Mouse (Mus musculus) kidney, adult 10 weeks (tissue): ENCODE results near the gene Plek. TPM values are rescaled to one million over a fixed set of nuclear protein-coding genes. Genes with fewer than 3 reads are reported as not detected.

Source experiments
- polyA plus RNA-seq: library from polyadenylated mRNA; stranded (reverse); fragments of 350-450 nt; fragmentation: Illumina TruSeq; extraction: RNeasy Lipid Tissue Mini Kit (QIAGEN cat#74804); gene quantifications from one replicate; pipeline ENCODE4 v1.2.3, GENCODE M21; 2014; ENCODE audit warnings: low read depth, low replicate concordance

Plek gene
- 4.4 TPM for polyA plus RNA-seq

GRCm38 (mm10) chr11:17051545-17052475 is at the start of gene Plek, which contains the start of gene Cnrip1:
TSS of gene Plek (minus strand) at chr11:17052381.
TSS of gene Cnrip1 (plus strand) at chr11:17051586.

GRCm38 (mm10) chr11:16950976-16951760 is 101.0 kb downstream of the Plek start, which contains the start of gene Fbxo48:
TSS of gene Fbxo48 (plus strand) at chr11:16951375.

Other genes with a start within 250 kb of the Plek start
- 0.32 TPM for gene Fbxo48, start 101.0 kb downstream of the Plek start, polyA plus RNA-seq
- gene Cnrip1, start 795 bp downstream of the Plek start, polyA plus RNA-seq: 4.2 TPM
- gene Ppp3r1, start 106.9 kb upstream of the Plek start, polyA plus RNA-seq: 254 TPM
- gene Wdr92, start 129.7 kb upstream of the Plek start, polyA plus RNA-seq: 16.7 TPM
- gene Pno1, start 159.2 kb upstream of the Plek start, polyA plus RNA-seq: 127 TPM
- 131 TPM for gene C1d, start 205.2 kb upstream of the Plek start, polyA plus RNA-seq